Mouse (Mus musculus): ENCODE measurements around the gene Asgr2. TPM values are rescaled to one million over a fixed set of nuclear protein-coding genes. Genes with fewer than 3 reads are reported as not detected.

Asgr2 gene
- polyA plus RNA-seq, 1 experiment from 2014 or later = 0.19 TPM

DNA sequence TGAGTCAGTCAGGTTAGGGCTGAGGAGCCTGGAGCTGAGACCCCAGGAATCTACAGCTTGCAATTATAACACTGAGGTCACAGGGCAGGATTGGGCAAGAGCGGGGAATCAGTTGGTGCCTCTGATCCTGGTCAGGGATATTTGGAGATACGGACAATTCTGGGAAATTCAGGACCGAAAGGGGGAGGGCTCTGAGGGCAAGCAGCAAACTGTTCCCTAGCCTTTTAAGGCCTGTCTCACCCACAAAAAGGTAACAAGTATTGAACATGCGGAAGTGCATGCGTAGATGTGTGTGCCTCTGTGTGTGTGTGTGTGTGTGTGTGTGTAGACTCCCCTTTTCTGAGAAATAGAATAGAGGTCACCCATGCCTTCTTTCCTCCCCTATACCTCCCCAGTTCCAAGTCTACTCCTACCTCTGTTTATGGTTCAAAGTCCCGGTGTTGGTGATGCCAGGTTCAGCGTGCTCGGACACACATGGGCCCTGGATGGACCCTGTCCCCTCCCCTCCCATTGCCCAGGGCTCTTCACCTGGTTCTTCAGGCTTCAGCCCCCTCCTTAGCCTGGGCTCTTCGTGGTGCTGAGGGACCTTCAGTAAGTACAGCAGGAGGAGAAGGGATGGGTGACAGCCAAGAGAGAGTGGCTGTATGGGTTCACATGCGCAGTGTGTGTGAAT is 38.4 kb upstream of the Asgr2 start, which contains the start of gene Asgr1:
TSS of gene Asgr1 (plus strand) at position 188 of the 673 bp plus-strand sequence.
- no peaks in the 10 kb centered on the region for H3K27me3 ChIP-seq (ENCODE audit: control insufficient read depth, insufficient read depth, low read length)
- TF ChIP-seq CTCF (IDR thresholded peaks at IDR 0.05; ENCODE audit: low read depth) (no peak), EP300 (optimal IDR thresholded peaks at IDR 0.05) (no peak)
- no peak within 1 kb of the TSS for H3K4me2 ChIP-seq (replicated peaks; ENCODE audit: low read depth)
- 83% methylated on average over 10 of the region's 10 CpGs for WGBS
- no peak within 1 kb of the TSS for H3K4me3 ChIP-seq (ENCODE audit: low read depth, low read length)
- no peak for ATAC-seq (ENCODE audit: low FRiP score, low TSS enrichment)
- DNase-seq (ENCODE audit: low spot score) = no peak
- no peak within 1 kb of the TSS for H3K27ac ChIP-seq (replicated peaks)
- no peak within 1 kb of the TSS for H3K9ac ChIP-seq (ENCODE audit: low read length)
- H3K36me3 ChIP-seq (ENCODE audit: control insufficient read depth, insufficient read depth, low read length) = no peaks in the 10 kb centered on the region
- H3K4me1 ChIP-seq (replicated peaks; ENCODE audit: control insufficient read depth, insufficient read depth) = no peaks in the 10 kb centered on the region; the same call in 1 of the 2 replicates
- no peaks in the 10 kb centered on the region for H3K9me3 ChIP-seq (ENCODE audit: control insufficient read depth, low read length)

GRCm38 (mm10) chr11:70055618-70056214 is 36.7 kb upstream of the Asgr2 start:
- Histone ChIP-seq H3K27ac (replicated peaks) (no peak overlapping the region), H3K9me3 (ENCODE audit: control insufficient read depth, low read length) (no peaks in the 10 kb centered on the region), H3K4me3 (ENCODE audit: low read depth, low read length) (no peak overlapping the region), H3K4me1 (replicated peaks; ENCODE audit: control insufficient read depth, insufficient read depth) (no peaks in the 10 kb centered on the region; the same call in 1 of the 2 replicates), H3K4me2 (replicated peaks; ENCODE audit: low read depth) (peak overlapping the region; percentile 29; the same call in 1 of the 2 replicates), H3K36me3 (ENCODE audit: control insufficient read depth, insufficient read depth, low read length) (no peaks in the 10 kb centered on the region), H3K27me3 (ENCODE audit: control insufficient read depth, insufficient read depth, low read length) (no peaks in the 10 kb centered on the region), H3K9ac (ENCODE audit: low read length) (no peak overlapping the region; the same call in 1 of the 2 replicates)
- DNase-seq (ENCODE audit: low spot score) (peak; percentile 77), ATAC-seq (ENCODE audit: low FRiP score, low TSS enrichment) (peak; percentile 50)
- 28% methylated on average over 17 of the region's 18 CpGs for WGBS
- TF ChIP-seq EP300 (optimal IDR thresholded peaks at IDR 0.05) (no peak), CTCF (IDR thresholded peaks at IDR 0.05; ENCODE audit: low read depth) (peak; percentile 97)

- Histone ChIP-seq H3K9ac (ENCODE audit: low read length) (no peak overlapping the region), H3K36me3 (ENCODE audit: control insufficient read depth, insufficient read depth, low read length) (no peaks in the 10 kb centered on the region), H3K4me1 (replicated peaks; ENCODE audit: control insufficient read depth, insufficient read depth) (no peaks in the 10 kb centered on the region; the same call in 1 of the 2 replicates), H3K4me3 (ENCODE audit: low read depth, low read length) (no peak overlapping the region), H3K27me3 (ENCODE audit: control insufficient read depth, insufficient read depth, low read length) (no peaks in the 10 kb centered on the region), H3K4me2 (replicated peaks; ENCODE audit: low read depth) (no peak overlapping the region), H3K9me3 (ENCODE audit: control insufficient read depth, low read length) (no peaks in the 10 kb centered on the region), H3K27ac (replicated peaks) (no peak overlapping the region)
- ATAC-seq (ENCODE audit: low FRiP score, low TSS enrichment) = no peak
- 82% methylated on average over 9 of the region's 9 CpGs for WGBS
- no peak for TF ChIP-seq CTCF (IDR thresholded peaks at IDR 0.05; ENCODE audit: low read depth)
- TF ChIP-seq EP300 (optimal IDR thresholded peaks at IDR 0.05) = no peak
- DNase-seq (ENCODE audit: low spot score) = no peak
Observed at GRCm38 (mm10) chr11:70057805-70058204, 34.6 kb upstream of the Asgr2 start.

GRCm38 (mm10) chr11:70059930-70060329 is 32.5 kb upstream of the Asgr2 start:
- H3K36me3 ChIP-seq (ENCODE audit: control insufficient read depth, insufficient read depth, low read length) = no peaks in the 10 kb centered on the region
- TF ChIP-seq EP300 (optimal IDR thresholded peaks at IDR 0.05) (no peak), CTCF (IDR thresholded peaks at IDR 0.05; ENCODE audit: low read depth) (no peak)
- no peak overlapping the region for H3K4me2 ChIP-seq (replicated peaks; ENCODE audit: low read depth)
- no peak overlapping the region for H3K27ac ChIP-seq (replicated peaks)
- H3K27me3 ChIP-seq (ENCODE audit: control insufficient read depth, insufficient read depth, low read length) = no peaks in the 10 kb centered on the region
- ATAC-seq (ENCODE audit: low FRiP score, low TSS enrichment) (no peak), DNase-seq (ENCODE audit: low spot score) (no peak)
- no peak overlapping the region for H3K9ac ChIP-seq (ENCODE audit: low read length)
- H3K4me3 ChIP-seq (ENCODE audit: low read depth, low read length) = no peak overlapping the region
- no peaks in the 10 kb centered on the region for H3K9me3 ChIP-seq (ENCODE audit: control insufficient read depth, low read length)
- WGBS = 26% methylated on average over 6 of the region's 6 CpGs
- H3K4me1 ChIP-seq (replicated peaks; ENCODE audit: control insufficient read depth, insufficient read depth) = no peaks in the 10 kb centered on the region

DNA sequence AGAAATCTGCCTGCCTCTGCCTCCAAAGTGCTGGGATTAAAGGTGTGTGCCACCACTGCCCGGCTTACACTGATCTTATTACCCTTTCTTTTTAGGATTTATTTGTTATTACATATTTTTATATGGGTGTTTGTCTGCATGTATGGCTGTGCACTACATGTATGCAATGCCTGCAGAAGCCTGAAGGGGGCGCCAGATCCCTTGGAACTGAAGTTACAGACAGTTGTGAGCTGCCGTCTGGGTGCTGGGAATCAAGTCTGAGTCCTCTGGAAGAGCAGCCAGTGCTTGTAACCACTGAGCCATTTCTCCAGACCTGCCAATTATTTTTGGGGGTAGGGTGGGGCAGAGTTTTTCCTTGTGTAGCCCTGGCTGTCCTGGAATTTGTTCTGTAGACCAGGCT is 29.4 kb upstream of the Asgr2 start:
- DNase-seq (ENCODE audit: low spot score) (no peak), ATAC-seq (ENCODE audit: low FRiP score, low TSS enrichment) (no peak)
- H3K27me3 ChIP-seq (ENCODE audit: control insufficient read depth, insufficient read depth, low read length) = no peaks in the 10 kb centered on the region
- no peak overlapping the region for H3K4me3 ChIP-seq (ENCODE audit: low read depth, low read length)
- no peaks in the 10 kb centered on the region for H3K9me3 ChIP-seq (ENCODE audit: control insufficient read depth, low read length)
- 72% methylated on average over 3 of the region's 3 CpGs for WGBS
- H3K27ac ChIP-seq (replicated peaks) = no peak overlapping the region
- H3K4me2 ChIP-seq (replicated peaks; ENCODE audit: low read depth) = no peak overlapping the region
- H3K4me1 ChIP-seq (replicated peaks; ENCODE audit: control insufficient read depth, insufficient read depth) = no peaks in the 10 kb centered on the region
- H3K36me3 ChIP-seq (ENCODE audit: control insufficient read depth, insufficient read depth, low read length) = no peaks in the 10 kb centered on the region
- TF ChIP-seq EP300 (optimal IDR thresholded peaks at IDR 0.05) (no peak), CTCF (IDR thresholded peaks at IDR 0.05; ENCODE audit: low read depth) (peak; percentile 25; the same call in 1 of the 2 replicates)
- no peak overlapping the region for H3K9ac ChIP-seq (ENCODE audit: low read length)

GRCm38 (mm10) chr11:70066701-70067100 is 25.7 kb upstream of the Asgr2 start:
- ATAC-seq (ENCODE audit: low FRiP score, low TSS enrichment) = no peak
- H3K4me2 ChIP-seq (replicated peaks; ENCODE audit: low read depth) = no peak overlapping the region
- no peak overlapping the region for H3K27ac ChIP-seq (replicated peaks)
- H3K9me3 ChIP-seq (ENCODE audit: control insufficient read depth, low read length) = no peaks in the 10 kb centered on the region
- WGBS = 74% methylated on average over 4 of the region's 4 CpGs
- no peak overlapping the region for H3K9ac ChIP-seq (ENCODE audit: low read length)
- H3K4me3 ChIP-seq (ENCODE audit: low read depth, low read length) = no peak overlapping the region
- H3K4me1 ChIP-seq (replicated peaks; ENCODE audit: control insufficient read depth, insufficient read depth) = no peaks in the 10 kb centered on the region
- no peaks in the 10 kb centered on the region for H3K27me3 ChIP-seq (ENCODE audit: control insufficient read depth, insufficient read depth, low read length)
- TF ChIP-seq EP300 (optimal IDR thresholded peaks at IDR 0.05) = no peak
- no peak for TF ChIP-seq CTCF (IDR thresholded peaks at IDR 0.05; ENCODE audit: low read depth)
- no peaks in the 10 kb centered on the region for H3K36me3 ChIP-seq (ENCODE audit: control insufficient read depth, insufficient read depth, low read length)
- no peak for DNase-seq (ENCODE audit: low spot score)

All from stomach, postnatal 0 days (tissue).